Mouse (Mus musculus): ENCODE results near the gene Cask. TPM values are rescaled to one million over a fixed set of nuclear protein-coding genes. Genes with fewer than 3 reads are reported as not detected.

Cask gene
- polyA plus RNA-seq, 1 experiment from 2014 or later: 21.6 TPM

DNA sequence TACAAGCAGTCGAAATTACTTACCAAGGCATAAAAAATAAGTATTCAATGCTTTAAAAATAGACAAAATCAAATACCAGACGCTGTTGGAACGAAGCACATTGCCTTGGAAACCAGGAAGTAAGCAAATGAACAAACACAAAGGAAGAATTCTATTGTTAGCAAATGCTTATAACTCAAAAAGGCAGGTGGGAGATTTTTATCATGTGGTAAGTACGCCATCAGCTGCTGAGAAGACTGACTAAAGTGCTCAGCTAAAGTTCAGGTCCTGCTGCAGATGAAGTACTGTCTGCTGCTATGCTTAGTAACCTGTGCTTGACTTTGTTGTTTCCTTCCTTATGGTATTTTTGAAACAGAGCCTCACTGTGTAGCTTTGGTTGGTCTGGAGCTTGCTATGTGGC is 232.7 kb downstream of the Cask start:
- no peak overlapping the region for H3K4me3 ChIP-seq (ENCODE audit: low read depth, low read length)
- WGBS: 79% methylated on average over 4 of the region's 4 CpGs
- no peak for ATAC-seq (replicated peaks; ENCODE audit: insufficient number of reproducible peaks, low FRiP score, low TSS enrichment, low read depth)

DNA sequence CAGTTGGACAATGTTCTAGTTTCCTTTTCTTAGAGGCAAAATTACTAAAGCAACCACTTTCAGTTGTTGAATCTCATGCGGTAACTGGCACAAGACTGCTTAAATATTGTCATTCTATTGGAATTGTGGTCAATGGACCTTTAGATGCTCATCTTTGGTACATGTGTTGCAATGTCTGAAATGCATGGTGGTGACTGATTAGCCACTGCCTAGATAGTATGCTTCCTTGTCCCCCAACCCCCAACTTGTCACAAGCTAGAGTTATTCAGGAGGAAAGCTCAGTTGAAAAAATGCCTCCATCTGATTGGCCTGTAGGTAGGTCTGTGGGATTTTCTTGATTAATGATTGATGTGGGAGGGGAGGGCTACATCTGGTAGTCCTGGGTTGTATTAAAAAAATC is 233.9 kb downstream of the Cask start:
- Histone ChIP-seq H3K9ac (replicated peaks; ENCODE audit: low read length) (no peak overlapping the region), H3K27ac (replicated peaks; ENCODE audit: low read depth, low read length) (no peak overlapping the region), H3K4me1 (ENCODE audit: control insufficient read depth, insufficient read depth, low read length) (no peaks in the 10 kb centered on the region), H3K36me3 (replicated peaks; ENCODE audit: control insufficient read depth, insufficient read depth, low read depth, low read length) (no peaks in the 10 kb centered on the region), H3K9me3 (replicated peaks; ENCODE audit: control insufficient read depth, low read length) (no peaks in the 10 kb centered on the region), H3K27me3 (ENCODE audit: control insufficient read depth, insufficient read depth, low read length) (no peaks in the 10 kb centered on the region), H3K4me3 (ENCODE audit: low read depth, low read length) (no peak overlapping the region), H3K4me2 (ENCODE audit: low read depth, low read length) (no peak overlapping the region)
- DNase-seq (ENCODE audit: low spot score) (no peak), ATAC-seq (replicated peaks; ENCODE audit: insufficient number of reproducible peaks, low FRiP score, low TSS enrichment, low read depth) (no peak)
- WGBS: 90% methylated on average over 1 of the region's 1 CpGs

More for the DNA sequence above, 232.7 kb downstream of the Cask start:
- no peaks in the 10 kb centered on the region for H3K4me1 ChIP-seq (ENCODE audit: control insufficient read depth, insufficient read depth, low read length)
- H3K27me3 ChIP-seq (ENCODE audit: control insufficient read depth, insufficient read depth, low read length): no peaks in the 10 kb centered on the region
- no peak overlapping the region for H3K27ac ChIP-seq (replicated peaks; ENCODE audit: low read depth, low read length)
- no peak overlapping the region for H3K9ac ChIP-seq (replicated peaks; ENCODE audit: low read length)
- H3K4me2 ChIP-seq (ENCODE audit: low read depth, low read length): no peak overlapping the region
- no peaks in the 10 kb centered on the region for H3K9me3 ChIP-seq (replicated peaks; ENCODE audit: control insufficient read depth, low read length)
- DNase-seq (ENCODE audit: low spot score): no peak
- no peaks in the 10 kb centered on the region for H3K36me3 ChIP-seq (replicated peaks; ENCODE audit: control insufficient read depth, insufficient read depth, low read depth, low read length)

DNA sequence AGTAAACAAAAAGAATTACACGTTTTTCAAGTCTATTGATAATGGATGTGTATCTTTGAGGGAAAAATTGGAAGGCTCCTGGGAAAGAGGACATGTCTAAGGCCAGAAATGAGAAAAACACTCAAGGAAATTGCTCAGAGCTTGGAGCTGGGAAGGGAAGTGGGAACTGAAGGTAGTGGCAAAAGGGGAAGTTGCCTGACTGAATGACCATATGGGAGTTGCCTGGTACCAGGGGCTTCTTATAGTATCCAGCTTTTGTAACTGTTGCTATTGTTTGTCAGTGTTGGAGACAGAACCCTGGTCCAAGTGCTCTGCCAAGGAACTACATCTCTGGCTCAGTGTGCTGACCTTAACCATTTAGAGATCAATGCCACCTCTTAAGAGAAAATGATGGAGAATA is 234.4 kb downstream of the Cask start:
- H3K4me2 ChIP-seq (ENCODE audit: low read depth, low read length): no peak overlapping the region
- no peaks in the 10 kb centered on the region for H3K4me1 ChIP-seq (ENCODE audit: control insufficient read depth, insufficient read depth, low read length)
- DNase-seq (ENCODE audit: low spot score) (no peak), ATAC-seq (replicated peaks; ENCODE audit: insufficient number of reproducible peaks, low FRiP score, low TSS enrichment, low read depth) (no peak)
- no peaks in the 10 kb centered on the region for H3K9me3 ChIP-seq (replicated peaks; ENCODE audit: control insufficient read depth, low read length)
- no peak overlapping the region for H3K9ac ChIP-seq (replicated peaks; ENCODE audit: low read length)
- no peaks in the 10 kb centered on the region for H3K36me3 ChIP-seq (replicated peaks; ENCODE audit: control insufficient read depth, insufficient read depth, low read depth, low read length)
- H3K27ac ChIP-seq (replicated peaks; ENCODE audit: low read depth, low read length): no peak overlapping the region
- no peaks in the 10 kb centered on the region for H3K27me3 ChIP-seq (ENCODE audit: control insufficient read depth, insufficient read depth, low read length)
- 70% methylated on average over 1 of the region's 1 CpGs for WGBS
- no peak overlapping the region for H3K4me3 ChIP-seq (ENCODE audit: low read depth, low read length)

DNA sequence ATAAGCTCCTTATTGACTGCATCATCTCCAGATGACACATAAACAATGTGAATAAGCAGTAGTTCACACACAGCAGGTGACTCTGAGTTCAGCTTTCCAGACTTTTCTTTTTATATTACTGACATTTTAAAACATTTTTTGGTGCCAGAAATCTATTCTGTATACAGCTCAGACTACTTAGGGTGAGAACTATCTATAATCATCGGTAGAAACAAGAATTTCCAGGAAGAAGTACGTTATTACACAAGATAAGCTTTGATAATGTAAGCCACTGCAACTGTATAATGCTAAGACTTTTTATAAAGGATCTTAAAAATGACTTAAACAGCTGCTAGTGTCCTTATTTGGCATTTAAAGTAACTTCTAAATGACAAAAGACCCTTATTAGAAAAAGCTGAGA is 239.1 kb downstream of the Cask start:
- Histone ChIP-seq H3K36me3 (replicated peaks; ENCODE audit: control insufficient read depth, insufficient read depth, low read depth, low read length) (no peaks in the 10 kb centered on the region), H3K9ac (replicated peaks; ENCODE audit: low read length) (no peak overlapping the region), H3K9me3 (replicated peaks; ENCODE audit: control insufficient read depth, low read length) (no peaks in the 10 kb centered on the region), H3K27me3 (ENCODE audit: control insufficient read depth, insufficient read depth, low read length) (no peaks in the 10 kb centered on the region), H3K4me2 (ENCODE audit: low read depth, low read length) (no peak overlapping the region), H3K4me3 (ENCODE audit: low read depth, low read length) (no peak overlapping the region), H3K27ac (replicated peaks; ENCODE audit: low read depth, low read length) (no peak overlapping the region), H3K4me1 (ENCODE audit: control insufficient read depth, insufficient read depth, low read length) (no peaks in the 10 kb centered on the region)
- ATAC-seq (replicated peaks; ENCODE audit: insufficient number of reproducible peaks, low FRiP score, low TSS enrichment, low read depth) (no peak), DNase-seq (ENCODE audit: low spot score) (no peak)
- WGBS: 86% methylated on average over 2 of the region's 2 CpGs

DNA sequence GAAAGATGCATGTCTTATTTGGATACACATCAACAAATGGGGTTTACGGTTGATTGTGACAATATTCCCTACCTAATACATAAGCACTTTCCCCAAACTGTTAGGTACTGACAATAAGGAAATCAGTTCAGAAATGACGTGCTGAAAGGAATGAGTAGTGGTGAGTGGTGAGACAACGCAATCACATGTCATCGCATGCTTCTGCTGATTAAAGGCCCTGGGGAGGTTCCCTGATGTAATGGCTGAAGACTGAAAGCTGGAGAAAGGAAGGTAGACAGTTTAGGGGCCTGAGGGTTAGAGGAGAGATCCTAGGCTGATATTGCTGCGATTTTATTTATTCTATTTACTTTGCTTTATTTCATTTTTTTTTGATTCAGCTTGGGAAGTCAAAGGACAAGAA is 240.1 kb downstream of the Cask start:
- H3K27me3 ChIP-seq (ENCODE audit: control insufficient read depth, insufficient read depth, low read length): no peaks in the 10 kb centered on the region
- ATAC-seq (replicated peaks; ENCODE audit: insufficient number of reproducible peaks, low FRiP score, low TSS enrichment, low read depth): no peak

DNA sequence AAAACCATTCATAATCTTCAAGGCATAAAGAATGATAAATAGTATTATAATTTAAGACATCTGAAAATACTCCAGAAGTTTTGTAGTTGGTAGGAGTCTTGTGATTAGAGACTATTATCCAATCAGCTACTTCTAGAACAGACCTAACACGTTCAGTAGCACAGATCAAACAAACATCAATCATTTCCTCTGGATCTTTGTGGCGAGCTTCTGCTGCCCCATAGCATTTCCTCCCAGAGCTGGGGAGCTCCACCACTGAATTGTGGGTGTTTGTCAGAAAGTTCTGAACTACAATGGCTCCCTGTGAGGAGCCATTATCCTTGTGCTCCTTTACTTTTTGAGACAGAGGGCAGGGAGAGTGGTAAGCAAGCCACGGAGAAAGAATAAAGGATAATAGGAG is 243.4 kb downstream of the Cask start:
- H3K9me3 ChIP-seq (replicated peaks; ENCODE audit: control insufficient read depth, low read length): no peaks in the 10 kb centered on the region
- DNase-seq (ENCODE audit: low spot score): no peak
- WGBS: 57% methylated on average over 3 of the region's 3 CpGs
- H3K4me2 ChIP-seq (ENCODE audit: low read depth, low read length): no peak overlapping the region
- H3K9ac ChIP-seq (replicated peaks; ENCODE audit: low read length): no peak overlapping the region
- no peaks in the 10 kb centered on the region for H3K4me1 ChIP-seq (ENCODE audit: control insufficient read depth, insufficient read depth, low read length)
- no peak overlapping the region for H3K4me3 ChIP-seq (ENCODE audit: low read depth, low read length)
- H3K36me3 ChIP-seq (replicated peaks; ENCODE audit: control insufficient read depth, insufficient read depth, low read depth, low read length): no peaks in the 10 kb centered on the region
- no peak overlapping the region for H3K27ac ChIP-seq (replicated peaks; ENCODE audit: low read depth, low read length)
- ATAC-seq (replicated peaks; ENCODE audit: insufficient number of reproducible peaks, low FRiP score, low TSS enrichment, low read depth): no peak
- no peaks in the 10 kb centered on the region for H3K27me3 ChIP-seq (ENCODE audit: control insufficient read depth, insufficient read depth, low read length)

More for the DNA sequence above, 240.1 kb downstream of the Cask start:
- H3K36me3 ChIP-seq (replicated peaks; ENCODE audit: control insufficient read depth, insufficient read depth, low read depth, low read length): no peaks in the 10 kb centered on the region
- no peaks in the 10 kb centered on the region for H3K9me3 ChIP-seq (replicated peaks; ENCODE audit: control insufficient read depth, low read length)
- no peak overlapping the region for H3K27ac ChIP-seq (replicated peaks; ENCODE audit: low read depth, low read length)
- DNase-seq (ENCODE audit: low spot score): no peak
- WGBS: 89% methylated on average over 5 of the region's 5 CpGs
- H3K4me3 ChIP-seq (ENCODE audit: low read depth, low read length): no peak overlapping the region
- no peak overlapping the region for H3K4me2 ChIP-seq (ENCODE audit: low read depth, low read length)
- no peaks in the 10 kb centered on the region for H3K4me1 ChIP-seq (ENCODE audit: control insufficient read depth, insufficient read depth, low read length)
- no peak overlapping the region for H3K9ac ChIP-seq (replicated peaks; ENCODE audit: low read length)

DNA sequence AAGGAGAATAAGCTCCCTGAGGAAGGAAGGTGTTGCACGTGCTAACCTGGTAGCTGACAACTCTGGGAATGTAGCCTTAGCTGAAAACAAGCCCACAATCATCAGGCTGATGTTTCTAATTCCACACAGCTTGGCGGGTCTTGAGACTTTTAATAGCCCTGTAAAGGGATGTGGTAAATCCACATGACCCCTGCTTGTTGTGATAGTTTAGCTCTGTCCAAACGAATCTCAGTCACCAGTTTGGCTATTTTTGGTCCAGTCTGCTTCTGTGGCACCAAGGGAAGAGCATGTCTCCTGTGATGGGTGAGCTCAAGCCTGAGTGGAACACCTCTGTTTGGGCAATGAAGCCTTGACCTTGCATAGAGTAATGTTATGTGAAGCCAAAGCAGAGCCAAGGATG is 244.4 kb downstream of the Cask start:
- H3K9ac ChIP-seq (replicated peaks; ENCODE audit: low read length): no peak overlapping the region
- H3K9me3 ChIP-seq (replicated peaks; ENCODE audit: control insufficient read depth, low read length): no peaks in the 10 kb centered on the region
- H3K4me3 ChIP-seq (ENCODE audit: low read depth, low read length): no peak overlapping the region
- no peak overlapping the region for H3K4me2 ChIP-seq (ENCODE audit: low read depth, low read length)
- no peaks in the 10 kb centered on the region for H3K36me3 ChIP-seq (replicated peaks; ENCODE audit: control insufficient read depth, insufficient read depth, low read depth, low read length)
- no peaks in the 10 kb centered on the region for H3K4me1 ChIP-seq (ENCODE audit: control insufficient read depth, insufficient read depth, low read length)
- no peaks in the 10 kb centered on the region for H3K27me3 ChIP-seq (ENCODE audit: control insufficient read depth, insufficient read depth, low read length)
- ATAC-seq (replicated peaks; ENCODE audit: insufficient number of reproducible peaks, low FRiP score, low TSS enrichment, low read depth) (no peak), DNase-seq (ENCODE audit: low spot score) (no peak)
- 55% methylated on average over 3 of the region's 3 CpGs for WGBS
- no peak overlapping the region for H3K27ac ChIP-seq (replicated peaks; ENCODE audit: low read depth, low read length)

DNA sequence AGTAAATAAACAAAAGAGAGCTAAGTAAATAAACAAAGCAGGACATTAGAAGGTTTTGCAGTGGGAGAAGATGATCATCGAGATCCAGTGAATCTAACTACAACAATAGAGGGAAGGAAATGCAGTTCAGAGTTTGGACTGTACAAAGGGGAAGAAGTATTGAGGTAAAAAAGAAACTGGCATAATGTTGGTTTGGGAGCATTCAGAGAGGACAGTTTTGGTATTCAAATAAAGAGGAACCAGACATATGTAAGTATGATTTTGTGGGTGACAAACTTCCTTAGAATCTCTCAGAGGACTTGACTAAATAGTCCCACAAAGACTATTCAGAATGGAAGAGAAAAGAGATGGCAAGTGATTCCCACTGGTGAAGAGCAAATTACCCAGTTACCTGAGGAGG is 251.2 kb downstream of the Cask start:
- no peak overlapping the region for H3K27ac ChIP-seq (replicated peaks; ENCODE audit: low read depth, low read length)
- H3K9me3 ChIP-seq (replicated peaks; ENCODE audit: control insufficient read depth, low read length): no peaks in the 10 kb centered on the region
- H3K9ac ChIP-seq (replicated peaks; ENCODE audit: low read length): no peak overlapping the region
- DNase-seq (ENCODE audit: low spot score) (no peak), ATAC-seq (replicated peaks; ENCODE audit: insufficient number of reproducible peaks, low FRiP score, low TSS enrichment, low read depth) (no peak)
- H3K4me1 ChIP-seq (ENCODE audit: control insufficient read depth, insufficient read depth, low read length): no peaks in the 10 kb centered on the region
- H3K4me3 ChIP-seq (ENCODE audit: low read depth, low read length): no peak overlapping the region
- no peak overlapping the region for H3K4me2 ChIP-seq (ENCODE audit: low read depth, low read length)
- H3K27me3 ChIP-seq (ENCODE audit: control insufficient read depth, insufficient read depth, low read length): no peaks in the 10 kb centered on the region; the same call in 1 of the 2 replicates
- H3K36me3 ChIP-seq (replicated peaks; ENCODE audit: control insufficient read depth, insufficient read depth, low read depth, low read length): no peaks in the 10 kb centered on the region
- WGBS: 62% methylated on average over 1 of the region's 1 CpGs

All from embryonic facial prominence, embryonic 11.5 days (tissue).